Mouse (Mus musculus): ENCODE data around the gene Adprm. TPM values are rescaled to one million over a fixed set of nuclear protein-coding genes. Genes with fewer than 3 reads are reported as not detected.
A peak's percentile ranks its signal among the peaks of the same experiment; 100 is the strongest.

The Adprm gene
- polyA plus RNA-seq (2015; fragmentation: Nextera tagmentation; extraction: Ambion mirVana), result 15.0 and 15.4 TPM in 2 replicates

DNA sequence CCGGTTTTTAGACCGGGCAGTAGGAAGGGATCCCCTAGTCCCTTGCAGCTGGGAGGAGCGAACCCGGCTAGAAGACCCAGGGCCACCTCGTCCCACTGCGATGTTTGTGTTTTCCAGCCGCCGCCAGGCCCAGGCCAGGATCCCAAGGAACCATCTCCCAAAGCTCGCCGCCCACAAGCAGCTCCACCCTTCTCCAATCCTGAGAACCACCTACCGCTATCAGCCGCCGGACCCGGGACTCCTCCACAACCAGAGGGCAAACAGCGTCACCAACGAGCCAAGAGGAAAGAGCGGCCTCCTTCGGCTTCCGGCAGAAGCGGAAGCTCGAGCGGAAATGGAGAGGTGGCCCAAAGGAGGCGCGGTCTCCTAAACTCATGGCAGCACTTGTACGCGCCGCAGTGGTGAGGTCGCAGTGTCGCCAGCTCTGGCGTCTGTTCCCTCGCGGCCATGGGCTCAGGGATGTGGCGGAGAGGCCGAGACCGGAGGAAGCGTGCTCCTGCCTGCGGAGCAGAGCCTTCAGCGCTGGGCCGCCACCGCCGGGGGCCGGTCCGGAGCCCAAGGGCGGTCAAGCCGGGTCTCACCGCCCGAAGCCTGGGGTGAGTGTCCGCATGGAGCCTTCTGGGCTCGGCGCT lies at the start of gene Adprm, which contains the start of gene Sco1:
Gene Adprm, minus strand, starts transcription at position 274 of the 632 bp plus-strand sequence.
Gene Sco1, plus strand, starts transcription at position 350 of the 632 bp plus-strand sequence.
- Histone ChIP-seq H3K27me3 (ENCODE audit: insufficient read depth, low read length) (no peaks in the 10 kb centered on the region), H3K9ac (replicated peaks) (peak within 1 kb of the TSS; percentile 85), H3K36me3 (replicated peaks; ENCODE audit: insufficient read depth, low read length) (peaks cover 13% of the 10 kb centered on the region), H3K9me3 (ENCODE audit: low read length) (no peaks in the 10 kb centered on the region), H3K4me2 (ENCODE audit: low read depth, low read length) (peak within 1 kb of the TSS; percentile 83), H3K27ac (ENCODE audit: low read depth) (peak within 1 kb of the TSS; percentile 93), H3K4me3 (ENCODE audit: low read depth, low read length) (peak within 1 kb of the TSS; percentile 85), H3K4me1 (ENCODE audit: insufficient read depth) (peaks cover 15% of the 10 kb centered on the region)
- WGBS (ENCODE audit: insufficient replicate concordance), result under 1% methylated on average over 50 of the region's 50 CpGs
- TF ChIP-seq CTCF (IDR thresholded peaks at IDR 0.05; ENCODE audit: low read depth) (peak; percentile 57), EP300 (IDR thresholded peaks at IDR 0.05; ENCODE audit: low read depth) (no peak)
- ATAC-seq, result peak; percentile 96
- DNase-seq, result peak; percentile 89

DNA sequence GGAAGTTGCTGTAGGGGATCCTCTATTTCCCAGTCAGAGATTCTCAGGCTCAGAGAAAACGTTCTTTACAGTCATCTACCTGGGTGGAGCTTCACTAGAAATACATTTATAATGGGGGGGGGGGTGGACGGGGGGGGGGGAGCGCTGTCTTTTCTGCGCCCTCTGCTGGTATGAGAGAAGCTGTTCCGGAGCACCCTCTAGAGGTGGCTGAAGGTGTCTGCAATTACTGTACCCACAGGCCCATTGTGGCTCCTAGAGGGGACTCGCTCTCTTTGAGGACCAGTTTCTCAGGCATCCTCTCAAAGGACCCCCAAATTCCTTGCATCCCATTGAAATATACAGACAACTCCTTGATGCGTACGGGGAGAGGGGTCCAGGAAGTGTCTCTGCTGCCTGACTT lies 49.3 kb upstream of the Adprm start:
- no peaks in the 10 kb centered on the region for H3K4me1 ChIP-seq (ENCODE audit: insufficient read depth)
- TF ChIP-seq CTCF (IDR thresholded peaks at IDR 0.05; ENCODE audit: low read depth) (peak; percentile 73), EP300 (IDR thresholded peaks at IDR 0.05; ENCODE audit: low read depth) (no peak)
- no peaks in the 10 kb centered on the region for H3K9me3 ChIP-seq (ENCODE audit: low read length)
- no peak overlapping the region for H3K4me2 ChIP-seq (ENCODE audit: low read depth, low read length)
- H3K4me3 ChIP-seq (ENCODE audit: low read depth, low read length), result no peak overlapping the region
- H3K9ac ChIP-seq (replicated peaks), result no peak overlapping the region
- 0 out of 2 replicates have a peak, but pooled peaks cover 2% of the 10 kb centered on the region for H3K27me3 ChIP-seq (ENCODE audit: insufficient read depth, low read length)
- no peak overlapping the region for H3K27ac ChIP-seq (ENCODE audit: low read depth)
- ATAC-seq (no peak), DNase-seq (peak; percentile 38)
- WGBS (ENCODE audit: insufficient replicate concordance), result 27% methylated on average over 8 of the region's 8 CpGs
- H3K36me3 ChIP-seq (replicated peaks; ENCODE audit: insufficient read depth, low read length), result no peaks in the 10 kb centered on the region

DNA sequence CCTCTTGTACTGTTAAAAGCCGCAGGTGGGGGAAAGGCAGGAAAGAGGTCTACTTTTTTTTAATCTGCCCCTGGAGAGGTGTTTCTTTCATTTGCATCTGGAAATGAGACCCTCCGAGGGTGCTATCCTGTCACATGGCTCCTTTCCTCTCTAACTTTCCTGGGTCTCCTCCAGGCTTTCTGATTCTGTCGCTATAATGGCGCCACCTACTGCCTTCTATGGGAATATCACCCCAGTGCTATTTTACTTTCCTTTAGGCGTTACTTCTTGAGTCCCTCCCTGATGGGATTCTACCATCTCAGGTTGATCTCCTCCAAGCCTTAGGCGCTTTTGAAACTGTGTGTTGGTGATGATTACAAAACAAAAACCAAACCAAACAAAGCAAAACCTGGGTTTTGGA lies 47.8 kb upstream of the Adprm start:
- Histone ChIP-seq H3K4me1 (ENCODE audit: insufficient read depth) (no peaks in the 10 kb centered on the region), H3K27me3 (ENCODE audit: insufficient read depth, low read length) (0 out of 2 replicates have a peak, but pooled peaks cover 2% of the 10 kb centered on the region), H3K4me2 (ENCODE audit: low read depth, low read length) (no peak overlapping the region), H3K36me3 (replicated peaks; ENCODE audit: insufficient read depth, low read length) (no peaks in the 10 kb centered on the region), H3K4me3 (ENCODE audit: low read depth, low read length) (no peak overlapping the region), H3K9me3 (ENCODE audit: low read length) (no peaks in the 10 kb centered on the region), H3K27ac (ENCODE audit: low read depth) (no peak overlapping the region), H3K9ac (replicated peaks) (no peak overlapping the region)
- WGBS (ENCODE audit: insufficient replicate concordance), result 28% methylated on average over 6 of the region's 6 CpGs
- no peak for ATAC-seq
- TF ChIP-seq CTCF (IDR thresholded peaks at IDR 0.05; ENCODE audit: low read depth) (peak; percentile 60), EP300 (IDR thresholded peaks at IDR 0.05; ENCODE audit: low read depth) (no peak)
- DNase-seq, result no peak

DNA sequence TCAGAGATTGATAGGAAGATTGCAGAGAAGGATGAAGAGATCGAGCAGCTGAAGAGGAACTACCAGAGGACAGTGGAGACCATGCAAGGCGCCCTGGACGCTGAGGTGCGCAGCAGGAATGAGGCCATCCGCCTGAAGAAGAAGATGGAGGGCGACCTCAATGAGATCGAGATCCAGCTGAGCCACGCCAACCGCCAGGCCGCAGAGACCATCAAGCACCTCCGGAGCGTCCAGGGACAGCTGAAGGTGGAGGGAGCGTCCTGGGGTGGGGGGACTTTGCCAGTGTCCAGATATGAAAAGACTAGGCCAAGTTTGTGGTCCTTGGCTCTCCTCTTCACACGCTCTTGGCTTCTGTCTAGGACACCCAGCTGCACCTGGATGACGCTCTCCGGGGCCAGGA lies 46.8 kb upstream of the Adprm start:
- TF ChIP-seq CTCF (IDR thresholded peaks at IDR 0.05; ENCODE audit: low read depth) (no peak), EP300 (IDR thresholded peaks at IDR 0.05; ENCODE audit: low read depth) (no peak)
- H3K4me2 ChIP-seq (ENCODE audit: low read depth, low read length), result no peak overlapping the region
- DNase-seq (no peak), ATAC-seq (no peak)
- H3K9ac ChIP-seq (replicated peaks), result no peak overlapping the region
- H3K9me3 ChIP-seq (ENCODE audit: low read length), result no peaks in the 10 kb centered on the region
- no peaks in the 10 kb centered on the region for H3K27me3 ChIP-seq (ENCODE audit: insufficient read depth, low read length)
- H3K4me3 ChIP-seq (ENCODE audit: low read depth, low read length), result no peak overlapping the region
- H3K36me3 ChIP-seq (replicated peaks; ENCODE audit: insufficient read depth, low read length), result no peaks in the 10 kb centered on the region
- WGBS (ENCODE audit: insufficient replicate concordance), result 87% methylated on average over 16 of the region's 16 CpGs
- no peaks in the 10 kb centered on the region for H3K4me1 ChIP-seq (ENCODE audit: insufficient read depth)
- H3K27ac ChIP-seq (ENCODE audit: low read depth), result no peak overlapping the region

DNA sequence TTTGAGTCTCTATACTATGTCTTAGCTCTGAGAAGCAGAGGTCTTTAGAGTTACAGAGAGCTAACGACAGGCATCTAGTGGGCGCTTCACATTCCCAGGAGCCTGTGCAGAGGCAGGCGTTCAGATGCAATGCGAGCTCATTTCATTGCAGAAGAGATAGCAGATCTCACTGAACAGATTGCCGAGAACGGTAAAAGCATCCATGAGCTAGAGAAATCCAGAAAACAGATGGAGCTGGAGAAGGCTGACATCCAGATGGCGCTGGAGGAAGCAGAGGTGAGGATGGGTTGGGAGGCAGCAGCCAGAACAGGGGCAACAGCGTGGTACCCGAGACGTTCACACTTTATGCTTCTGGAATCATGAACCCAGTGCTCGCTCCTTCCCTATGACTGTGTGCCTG lies 46.0 kb upstream of the Adprm start:
- Histone ChIP-seq H3K27ac (ENCODE audit: low read depth) (no peak overlapping the region), H3K36me3 (replicated peaks; ENCODE audit: insufficient read depth, low read length) (no peaks in the 10 kb centered on the region), H3K9me3 (ENCODE audit: low read length) (no peaks in the 10 kb centered on the region), H3K4me2 (ENCODE audit: low read depth, low read length) (no peak overlapping the region), H3K4me1 (ENCODE audit: insufficient read depth) (no peaks in the 10 kb centered on the region), H3K27me3 (ENCODE audit: insufficient read depth, low read length) (peaks cover 4% of the 10 kb centered on the region; the same call in 1 of the 2 replicates), H3K9ac (replicated peaks) (no peak overlapping the region), H3K4me3 (ENCODE audit: low read depth, low read length) (no peak overlapping the region)
- ATAC-seq (no peak), DNase-seq (no peak)
- WGBS (ENCODE audit: insufficient replicate concordance), result 74% methylated on average over 11 of the region's 11 CpGs
- no peak for TF ChIP-seq EP300 (IDR thresholded peaks at IDR 0.05; ENCODE audit: low read depth)
- TF ChIP-seq CTCF (IDR thresholded peaks at IDR 0.05; ENCODE audit: low read depth), result no peak

DNA sequence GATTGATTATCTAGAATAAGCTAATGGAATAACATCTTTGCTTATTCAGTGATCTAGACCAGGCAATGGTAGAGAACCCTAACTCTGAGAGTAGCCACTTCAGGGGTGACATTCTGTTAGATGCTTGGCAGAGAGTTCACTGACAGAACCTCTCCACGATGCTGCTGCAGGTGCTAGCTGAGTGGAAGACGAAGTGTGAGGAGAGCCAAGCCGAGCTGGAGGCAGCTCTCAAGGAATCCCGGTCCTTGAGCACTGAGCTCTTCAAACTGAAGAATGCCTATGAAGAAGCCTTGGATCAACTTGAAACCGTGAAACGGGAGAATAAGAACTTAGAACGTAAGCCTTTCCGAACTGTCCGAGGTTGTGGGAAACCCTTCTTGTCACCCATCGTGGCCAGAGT lies 45.3 kb upstream of the Adprm start:
- no peak overlapping the region for H3K27ac ChIP-seq (ENCODE audit: low read depth)
- no peak overlapping the region for H3K4me2 ChIP-seq (ENCODE audit: low read depth, low read length)
- H3K9me3 ChIP-seq (ENCODE audit: low read length), result no peaks in the 10 kb centered on the region
- H3K9ac ChIP-seq (replicated peaks), result no peak overlapping the region
- WGBS (ENCODE audit: insufficient replicate concordance), result 81% methylated on average over 10 of the region's 10 CpGs
- H3K4me1 ChIP-seq (ENCODE audit: insufficient read depth), result no peaks in the 10 kb centered on the region
- H3K36me3 ChIP-seq (replicated peaks; ENCODE audit: insufficient read depth, low read length), result no peaks in the 10 kb centered on the region
- no peak overlapping the region for H3K4me3 ChIP-seq (ENCODE audit: low read depth, low read length)
- DNase-seq (no peak), ATAC-seq (no peak)
- peaks cover 4% of the 10 kb centered on the region; the same call in 1 of the 2 replicates for H3K27me3 ChIP-seq (ENCODE audit: insufficient read depth, low read length)
- TF ChIP-seq EP300 (IDR thresholded peaks at IDR 0.05; ENCODE audit: low read depth) (no peak), CTCF (IDR thresholded peaks at IDR 0.05; ENCODE audit: low read depth) (no peak)
